Mouse (Mus musculus): ENCODE measurements around the gene Etl4. TPM values are rescaled to one million over a fixed set of nuclear protein-coding genes. Genes with fewer than 3 reads are reported as not detected.
A peak's percentile ranks its signal among the peaks of the same experiment; 100 is the strongest.

Etl4 gene
- polyA plus RNA-seq, 1 experiment from 2014 or later, result 12.6 TPM

DNA sequence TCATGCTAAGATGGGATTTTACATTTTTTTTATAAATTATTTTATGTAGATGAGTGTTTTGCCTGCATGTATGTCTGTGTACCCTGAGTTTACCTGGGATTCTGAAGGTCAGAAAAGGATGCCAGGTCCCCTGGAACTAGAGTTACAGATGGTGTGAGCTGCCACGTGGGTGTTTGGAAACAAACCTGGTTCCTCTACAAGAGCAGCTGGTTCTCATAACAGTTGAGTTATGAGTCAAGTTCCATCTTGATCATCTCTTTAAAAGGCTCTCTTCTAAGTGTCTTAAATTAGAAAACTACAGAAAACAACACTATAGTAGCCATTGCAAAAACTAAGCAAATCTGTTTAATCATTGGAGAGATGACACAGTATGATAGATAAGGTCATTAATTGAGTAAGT is 788.1 kb downstream of the Etl4 start:
- Histone ChIP-seq H3K36me3 (no peaks in the 10 kb centered on the region), H3K4me1 (no peaks in the 10 kb centered on the region), H3K27ac (replicated peaks) (no peak overlapping the region), H3K9me3 (replicated peaks) (no peaks in the 10 kb centered on the region), H3K27me3 (ENCODE audit: low read depth, poor library complexity, severe bottlenecking) (no peaks in the 10 kb centered on the region), H3K4me3 (no peak overlapping the region)
- 86% methylated on average over 1 of the region's 1 CpGs for WGBS
- DNase-seq (ENCODE audit: low spot score), result no peak

DNA sequence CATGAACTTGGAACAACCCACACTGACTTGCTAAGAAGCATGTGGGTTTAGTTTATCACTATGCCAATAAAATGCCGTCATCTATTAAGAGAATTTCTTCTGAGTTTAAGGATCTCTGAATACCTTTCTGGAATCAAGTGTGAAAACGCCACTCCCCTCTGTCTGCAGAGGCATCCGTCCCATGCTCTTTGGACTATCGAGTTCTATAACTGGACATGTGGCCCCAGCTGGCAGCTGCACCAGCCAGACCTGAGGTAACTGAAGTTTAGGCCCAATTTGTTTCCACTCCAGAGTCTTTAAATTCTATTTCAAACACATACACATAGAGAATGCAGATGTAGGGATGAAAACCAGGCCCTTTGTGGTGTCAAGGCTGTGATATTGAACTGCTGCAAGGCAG is 795.5 kb downstream of the Etl4 start:
- no peak for DNase-seq (ENCODE audit: low spot score)
- no peak overlapping the region for H3K4me3 ChIP-seq
- H3K27me3 ChIP-seq (ENCODE audit: low read depth, poor library complexity, severe bottlenecking), result no peaks in the 10 kb centered on the region
- no peaks in the 10 kb centered on the region for H3K9me3 ChIP-seq (replicated peaks)
- H3K27ac ChIP-seq (replicated peaks), result no peak overlapping the region
- H3K36me3 ChIP-seq, result no peaks in the 10 kb centered on the region
- 90% methylated on average over 4 of the region's 4 CpGs for WGBS
- H3K4me1 ChIP-seq, result no peaks in the 10 kb centered on the region

DNA sequence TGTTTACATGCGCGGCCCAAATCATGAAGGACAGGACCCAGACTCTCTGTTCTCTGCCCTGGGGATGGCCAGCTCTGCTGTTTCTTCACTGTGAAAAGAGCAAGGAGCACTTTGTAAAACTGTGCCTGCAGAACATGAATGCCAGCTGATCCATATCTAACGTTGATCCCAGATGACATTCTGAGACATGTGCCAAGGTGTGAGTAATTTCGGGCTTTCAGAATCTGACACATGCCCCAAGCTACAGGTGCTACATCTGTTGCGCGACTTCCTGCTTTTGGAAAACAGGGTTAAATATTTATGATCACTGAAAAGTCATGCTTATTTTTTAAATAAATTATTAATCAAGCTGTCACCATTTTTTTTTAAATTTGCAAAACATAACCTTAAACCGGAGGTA is 801.0 kb downstream of the Etl4 start:
- Histone ChIP-seq H3K36me3 (no peaks in the 10 kb centered on the region), H3K4me1 (no peaks in the 10 kb centered on the region), H3K4me3 (no peak overlapping the region), H3K9me3 (replicated peaks) (no peaks in the 10 kb centered on the region), H3K27ac (replicated peaks) (no peak overlapping the region), H3K27me3 (ENCODE audit: low read depth, poor library complexity, severe bottlenecking) (no peaks in the 10 kb centered on the region)
- no peak for DNase-seq (ENCODE audit: low spot score)
- 95% methylated on average over 7 of the region's 7 CpGs for WGBS

DNA sequence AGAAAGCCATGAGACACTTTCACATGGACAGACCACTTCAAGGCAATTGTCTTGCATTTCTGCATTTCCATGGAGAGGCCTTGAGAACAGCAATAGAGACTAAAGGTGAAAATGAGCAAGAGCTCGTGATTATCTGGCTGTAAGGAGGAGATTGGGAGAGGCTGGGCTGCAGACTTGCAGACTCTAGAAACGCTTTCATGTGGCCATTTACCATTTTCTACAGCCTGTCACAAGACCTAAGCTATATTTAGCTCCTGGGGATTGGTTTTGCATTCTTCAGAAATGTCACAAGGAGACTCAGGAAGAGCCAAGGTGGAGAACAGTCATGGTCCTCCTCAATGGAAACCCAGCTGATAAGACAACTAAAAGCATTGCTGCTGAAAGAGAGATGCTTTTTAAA is 801.4 kb downstream of the Etl4 start:
- Histone ChIP-seq H3K27me3 (ENCODE audit: low read depth, poor library complexity, severe bottlenecking) (no peaks in the 10 kb centered on the region), H3K4me3 (no peak overlapping the region), H3K4me1 (no peaks in the 10 kb centered on the region), H3K9me3 (replicated peaks) (no peaks in the 10 kb centered on the region), H3K36me3 (no peaks in the 10 kb centered on the region), H3K27ac (replicated peaks) (no peak overlapping the region)
- DNase-seq (ENCODE audit: low spot score), result no peak
- WGBS, result 75% methylated on average over 2 of the region's 2 CpGs

DNA sequence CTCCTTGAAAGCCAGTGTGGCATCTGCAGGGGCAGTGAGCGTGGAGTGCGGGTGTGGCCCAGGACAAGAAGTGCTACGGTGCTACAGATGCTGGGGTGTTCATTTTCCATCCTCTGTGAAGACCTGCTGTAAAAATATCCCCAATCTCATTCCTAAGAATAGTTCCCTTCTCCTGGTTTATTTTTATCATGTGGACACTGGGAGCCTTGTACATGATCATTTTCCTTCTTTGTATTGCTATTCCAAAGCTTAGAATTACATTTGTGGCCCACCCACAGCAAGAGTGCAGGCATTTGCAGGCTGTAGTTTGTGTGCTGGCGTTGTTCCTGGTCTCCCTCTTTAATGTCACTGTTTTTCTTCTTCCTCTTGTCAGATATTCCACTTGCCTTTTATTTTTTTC is 809.5 kb downstream of the Etl4 start:
- H3K27ac ChIP-seq (replicated peaks), result no peak overlapping the region
- no peak for DNase-seq (ENCODE audit: low spot score)
- no peaks in the 10 kb centered on the region for H3K9me3 ChIP-seq (replicated peaks)
- no peak overlapping the region for H3K4me3 ChIP-seq
- peaks cover 24% of the 10 kb centered on the region for H3K4me1 ChIP-seq
- H3K27me3 ChIP-seq (ENCODE audit: low read depth, poor library complexity, severe bottlenecking), result 0 out of 2 replicates have a peak, but pooled peaks cover 6% of the 10 kb centered on the region
- H3K36me3 ChIP-seq, result no peaks in the 10 kb centered on the region
- WGBS, result 90% methylated on average over 4 of the region's 4 CpGs

DNA sequence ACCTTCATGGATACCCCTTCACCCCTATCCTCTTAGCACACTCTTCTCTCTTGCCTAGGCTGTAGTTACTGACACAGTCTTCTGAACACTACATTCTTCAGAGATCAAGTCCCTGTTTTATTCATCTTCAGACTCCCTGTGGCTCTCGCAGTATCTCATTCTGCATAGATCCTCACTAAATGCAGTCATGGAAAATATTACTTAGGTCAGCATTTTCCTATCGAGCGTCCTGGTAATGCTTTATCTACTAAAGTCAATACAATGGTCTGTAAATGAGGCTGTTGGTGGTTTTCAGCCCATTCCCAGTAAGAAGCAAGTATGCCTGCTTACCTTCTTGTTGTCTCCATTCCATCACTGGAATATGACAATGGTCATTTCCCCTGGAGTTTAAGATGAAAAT is 811.5 kb downstream of the Etl4 start:
- no peaks in the 10 kb centered on the region for H3K9me3 ChIP-seq (replicated peaks)
- H3K27me3 ChIP-seq (ENCODE audit: low read depth, poor library complexity, severe bottlenecking), result 0 out of 2 replicates have a peak, but pooled peaks cover 10% of the 10 kb centered on the region
- 90% methylated on average over 3 of the region's 3 CpGs for WGBS
- no peak for DNase-seq (ENCODE audit: low spot score)
- no peak overlapping the region for H3K27ac ChIP-seq (replicated peaks)
- no peaks in the 10 kb centered on the region for H3K36me3 ChIP-seq
- H3K4me3 ChIP-seq, result no peak overlapping the region
- H3K4me1 ChIP-seq, result peaks cover 32% of the 10 kb centered on the region

DNA sequence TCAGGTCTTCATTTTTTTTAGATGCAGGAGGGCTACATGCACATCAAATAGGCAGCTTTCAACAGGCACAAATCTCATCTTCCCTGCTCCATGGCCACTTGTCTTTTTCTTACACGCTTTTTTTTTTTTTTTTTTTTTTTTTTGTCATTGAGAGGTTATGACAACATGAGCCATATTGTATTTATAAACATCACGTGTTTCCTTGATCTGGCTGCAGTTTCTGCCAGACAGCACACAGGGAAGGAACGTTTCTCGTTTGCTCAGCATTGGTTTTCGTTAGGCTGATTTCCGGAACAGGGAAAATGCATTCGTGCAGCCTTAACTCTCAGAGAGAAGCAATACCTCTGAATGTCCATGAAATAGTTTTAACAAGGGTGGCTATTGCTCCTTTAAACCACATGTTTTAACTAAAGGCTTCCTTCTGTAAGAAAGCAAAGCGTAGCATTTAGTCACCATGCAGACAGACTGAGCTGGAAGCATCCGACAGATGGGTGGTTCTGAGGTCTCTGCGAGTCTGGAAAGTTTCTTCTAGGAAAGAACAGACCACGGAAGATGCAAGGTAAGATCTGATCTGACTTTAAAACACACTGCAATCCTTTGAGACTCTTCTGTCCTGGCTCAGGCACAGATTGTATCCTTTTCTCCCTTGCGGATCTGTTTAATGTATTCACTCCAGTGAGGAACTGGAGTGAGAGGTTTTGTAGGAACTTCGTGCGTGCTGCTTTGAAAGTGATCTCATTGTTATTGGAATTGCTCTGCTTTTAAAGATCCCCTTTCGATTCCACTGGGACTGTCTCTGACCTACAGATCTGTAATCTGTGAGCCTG is 812.8 kb downstream of the Etl4 start:
- Histone ChIP-seq H3K9me3 (replicated peaks) (no peaks in the 10 kb centered on the region), H3K27ac (replicated peaks) (no peak overlapping the region), H3K27me3 (ENCODE audit: low read depth, poor library complexity, severe bottlenecking) (0 out of 2 replicates have a peak, but pooled peaks cover 10% of the 10 kb centered on the region), H3K4me1 (peaks cover 38% of the 10 kb centered on the region), H3K4me3 (peak overlapping the region; percentile 7; the same call in 1 of the 2 replicates), H3K36me3 (no peaks in the 10 kb centered on the region)
- 25% methylated on average over 15 of the region's 15 CpGs for WGBS
- no peak for DNase-seq (ENCODE audit: low spot score)

DNA sequence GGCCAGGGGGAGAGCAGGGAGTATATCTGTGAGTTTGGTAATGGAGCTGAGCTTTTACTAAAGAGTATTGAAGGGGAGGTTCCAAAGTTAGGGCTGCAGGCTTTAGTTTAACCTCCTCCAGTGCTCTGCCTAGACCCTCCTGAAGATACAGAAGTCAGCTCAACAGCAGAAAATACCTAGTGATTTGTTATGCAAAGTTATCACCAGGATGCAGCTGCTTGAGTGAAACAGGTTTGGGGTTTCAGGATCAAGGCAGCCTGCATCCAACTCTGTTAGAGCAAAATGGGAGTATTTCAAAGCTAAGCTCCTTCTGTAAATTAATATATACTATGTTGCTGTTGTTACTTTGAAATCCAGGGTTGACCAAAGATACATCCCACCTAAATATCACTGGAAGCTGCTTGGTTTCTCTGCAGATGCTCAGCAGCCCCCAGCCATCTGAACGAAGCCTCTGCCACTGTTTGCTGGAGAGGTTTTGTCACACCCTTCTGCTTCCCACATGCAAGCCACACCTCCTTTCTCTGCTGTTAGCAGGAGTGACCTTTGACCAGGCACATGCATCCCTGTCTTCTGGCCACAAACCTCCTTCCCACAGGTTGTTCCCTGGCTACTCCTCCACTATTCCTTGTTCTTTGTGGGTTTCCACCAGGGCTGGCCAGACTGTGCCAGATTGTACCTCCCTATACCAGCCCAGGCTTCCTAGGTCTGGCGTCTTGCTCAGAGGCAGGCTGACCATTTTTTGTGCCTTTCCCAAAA is 814.6 kb downstream of the Etl4 start:
- Histone ChIP-seq H3K27ac (replicated peaks) (no peak overlapping the region), H3K27me3 (ENCODE audit: low read depth, poor library complexity, severe bottlenecking) (0 out of 2 replicates have a peak, but pooled peaks cover 10% of the 10 kb centered on the region), H3K36me3 (no peaks in the 10 kb centered on the region), H3K4me3 (no peak overlapping the region), H3K9me3 (replicated peaks) (no peaks in the 10 kb centered on the region), H3K4me1 (peaks cover 40% of the 10 kb centered on the region)
- 29% methylated on average over 2 of the region's 2 CpGs for WGBS
- no peak for DNase-seq (ENCODE audit: low spot score)

DNA sequence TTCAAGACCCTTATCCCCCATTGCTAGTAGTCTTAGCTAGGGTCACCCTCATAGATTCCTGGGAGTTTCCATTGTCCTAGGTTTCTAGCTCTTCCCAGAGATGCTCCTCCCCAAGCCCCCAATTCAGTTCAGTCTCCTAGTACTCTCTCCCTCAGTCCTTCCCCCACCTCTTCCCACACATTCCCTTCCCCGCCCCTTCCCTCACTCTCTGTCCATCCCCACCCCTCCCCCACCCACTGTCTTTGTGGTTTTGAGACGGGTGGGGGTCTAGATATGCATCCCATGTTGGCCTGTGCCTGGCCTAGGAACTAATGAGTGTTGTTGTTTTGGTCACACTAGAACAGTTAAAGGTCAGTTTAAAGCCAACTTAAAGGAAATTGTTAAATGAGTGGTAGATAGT is 817.4 kb downstream of the Etl4 start:
- 45% methylated on average over 2 of the region's 2 CpGs for WGBS
- Histone ChIP-seq H3K36me3 (no peaks in the 10 kb centered on the region), H3K27me3 (ENCODE audit: low read depth, poor library complexity, severe bottlenecking) (0 out of 2 replicates have a peak, but pooled peaks cover 5% of the 10 kb centered on the region), H3K9me3 (replicated peaks) (no peaks in the 10 kb centered on the region), H3K4me1 (peaks cover 37% of the 10 kb centered on the region), H3K27ac (replicated peaks) (no peak overlapping the region), H3K4me3 (no peak overlapping the region)
- DNase-seq (ENCODE audit: low spot score), result no peak

DNA sequence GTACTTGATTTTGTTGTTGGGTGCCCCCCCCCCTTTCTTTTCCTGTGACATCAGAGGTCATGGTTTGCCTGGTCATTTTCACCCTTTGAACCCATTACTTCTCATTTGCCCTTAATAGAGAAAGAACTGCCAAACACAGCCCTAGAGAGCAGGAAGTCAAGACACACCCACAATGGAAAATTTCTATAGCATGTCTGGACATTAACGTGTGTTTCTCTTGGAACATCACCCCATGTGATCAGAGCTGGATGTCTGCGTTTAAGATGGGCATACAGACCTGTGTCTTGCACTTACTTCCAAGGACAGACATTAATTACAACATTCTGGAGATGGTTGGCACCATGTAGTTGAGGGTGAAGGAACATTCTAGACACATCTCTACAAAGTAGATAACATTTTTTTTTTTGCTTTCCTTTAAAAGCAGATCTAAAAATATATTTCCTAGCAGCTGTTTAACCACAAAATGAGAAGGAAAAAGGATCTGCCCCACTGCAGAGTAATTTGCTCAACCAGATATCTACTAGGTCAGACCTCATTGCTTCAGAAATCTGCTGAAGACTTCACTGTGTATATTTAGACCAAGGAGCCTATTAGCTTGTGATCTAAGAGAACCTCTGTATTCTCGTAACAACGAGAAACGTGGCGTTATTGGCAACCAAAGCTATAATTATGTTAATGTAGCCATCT is 818.3 kb downstream of the Etl4 start:
- DNase-seq (ENCODE audit: low spot score), result no peak
- 0 out of 2 replicates have a peak, but pooled peaks cover 5% of the 10 kb centered on the region for H3K27me3 ChIP-seq (ENCODE audit: low read depth, poor library complexity, severe bottlenecking)
- H3K4me1 ChIP-seq, result peaks cover 28% of the 10 kb centered on the region
- no peak overlapping the region for H3K27ac ChIP-seq (replicated peaks)
- no peaks in the 10 kb centered on the region for H3K9me3 ChIP-seq (replicated peaks)
- WGBS, result 88% methylated on average over 6 of the region's 6 CpGs
- H3K36me3 ChIP-seq, result no peaks in the 10 kb centered on the region
- H3K4me3 ChIP-seq, result no peak overlapping the region

DNA sequence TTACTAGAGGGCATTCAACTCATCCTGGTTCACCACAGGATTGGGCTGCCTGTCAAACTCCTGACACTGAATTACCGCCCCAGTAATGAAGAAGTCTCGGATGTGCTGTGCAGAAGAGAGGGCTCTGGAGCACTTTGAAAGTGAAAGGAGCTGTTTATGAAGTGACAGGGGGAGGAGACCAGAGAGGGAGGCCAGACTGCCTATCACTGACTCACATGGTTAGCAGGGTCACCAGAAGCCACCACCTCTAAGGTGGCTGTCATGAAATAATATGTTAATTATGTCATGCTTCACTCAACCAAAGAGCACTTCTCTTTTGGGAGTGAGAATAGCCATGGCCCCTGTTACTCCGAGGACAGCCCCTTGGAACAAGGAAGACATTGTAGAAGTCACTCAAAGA is 825.9 kb downstream of the Etl4 start:
- Histone ChIP-seq H3K4me3 (no peak overlapping the region), H3K36me3 (no peaks in the 10 kb centered on the region), H3K27me3 (ENCODE audit: low read depth, poor library complexity, severe bottlenecking) (0 out of 2 replicates have a peak, but pooled peaks cover 6% of the 10 kb centered on the region), H3K4me1 (peaks cover 19% of the 10 kb centered on the region), H3K9me3 (replicated peaks) (no peaks in the 10 kb centered on the region), H3K27ac (replicated peaks) (no peak overlapping the region)
- no peak for DNase-seq (ENCODE audit: low spot score)
- WGBS, result 51% methylated on average over 3 of the region's 3 CpGs

DNA sequence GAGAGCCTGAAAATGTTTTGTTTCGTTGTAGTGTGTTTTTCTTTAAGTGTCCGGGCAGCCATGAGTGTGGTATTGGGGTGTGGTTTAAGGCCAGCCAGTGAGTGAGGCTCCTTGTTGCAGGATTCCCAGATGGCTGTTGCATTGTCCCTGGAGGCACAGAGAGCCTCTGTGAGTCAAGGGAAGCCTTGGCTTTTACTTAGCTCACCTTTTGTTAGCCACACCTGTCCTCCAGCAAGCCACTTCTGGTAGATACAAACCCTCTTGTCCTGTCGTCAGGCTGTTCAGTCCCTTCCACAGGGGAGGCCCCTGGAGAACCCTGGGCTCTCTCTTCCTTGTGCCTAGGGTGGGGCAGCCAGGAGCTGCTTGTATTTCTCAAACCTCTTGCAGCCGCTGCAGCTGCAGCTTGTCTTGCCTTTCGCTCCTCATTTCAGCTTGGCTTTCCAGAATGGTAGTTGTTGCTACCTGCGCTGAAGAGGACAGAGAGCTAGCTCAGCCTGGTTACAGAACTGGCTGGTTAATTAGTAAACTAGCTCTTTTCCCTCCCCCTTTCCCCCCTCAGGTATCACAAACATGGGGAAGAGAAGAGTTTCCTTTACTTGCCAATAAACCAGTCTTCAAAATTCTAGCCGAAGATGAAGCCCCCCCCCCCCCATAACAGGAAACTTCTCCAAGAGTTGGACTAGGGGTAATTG is 826.9 kb downstream of the Etl4 start:
- DNase-seq (ENCODE audit: low spot score), result no peak
- peak overlapping the region; percentile 55; the same call in 1 of the 2 replicates for H3K27ac ChIP-seq (replicated peaks)
- 67% methylated on average over 7 of the region's 7 CpGs for WGBS

More for the DNA sequence above, 826.9 kb downstream of the Etl4 start:
- Histone ChIP-seq H3K4me3 (no peak overlapping the region), H3K9me3 (replicated peaks) (no peaks in the 10 kb centered on the region), H3K4me1 (peaks cover 19% of the 10 kb centered on the region), H3K27me3 (ENCODE audit: low read depth, poor library complexity, severe bottlenecking) (0 out of 2 replicates have a peak, but pooled peaks cover 6% of the 10 kb centered on the region), H3K36me3 (no peaks in the 10 kb centered on the region)
